Mouse (Mus musculus) 416B (cell line): ENCODE data around the gene Fbxo7.
"Not testable (repeated sequence)": the region's sequence is repeated elsewhere in the genome, so short reads cannot be mapped to it uniquely, and the experiment has no call there.

ENCODE experiments used
- DNase-seq: peaks from one replicate; pipeline ENCODE4 v3.0.0; 2011; ENCODE audit warnings: low read depth

Fbxo7 gene

DNA sequence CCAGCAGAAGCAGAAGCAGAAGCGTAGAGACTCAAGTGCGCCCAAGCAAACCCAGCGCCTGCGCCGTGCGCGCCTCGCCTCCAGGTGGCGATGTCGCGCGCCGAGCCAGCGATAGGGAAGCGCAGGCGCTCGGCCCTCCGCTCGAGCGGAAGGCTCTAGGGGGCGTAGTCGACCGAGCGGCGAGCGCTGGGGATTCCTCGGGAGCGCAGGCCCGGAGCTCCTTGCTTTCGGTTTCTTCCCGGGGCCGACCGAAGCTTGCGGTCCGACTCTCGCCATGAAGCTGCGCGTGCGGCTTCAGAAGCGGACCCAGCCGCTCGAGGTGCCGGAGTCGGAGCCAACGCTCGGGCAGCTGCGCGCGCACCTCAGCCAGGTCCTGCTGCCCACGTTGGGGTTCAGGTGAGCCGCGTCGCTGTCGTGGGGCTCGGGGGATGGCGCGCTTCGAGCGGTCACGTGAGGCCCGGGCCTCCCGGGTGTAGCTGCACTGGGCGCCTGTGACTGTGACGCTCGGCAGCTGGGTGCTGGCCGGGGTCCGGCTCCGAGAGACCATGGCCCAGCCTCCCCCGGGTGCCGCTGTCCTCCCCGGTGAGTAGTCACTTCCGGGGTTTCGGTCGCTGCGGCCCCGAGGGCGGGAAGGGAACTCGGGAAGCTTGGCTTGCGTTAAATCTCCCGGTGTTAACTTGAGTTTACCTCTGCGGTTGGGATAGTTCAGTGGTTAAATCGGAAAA lies at the start of gene Fbxo7:
Fbxo7 (plus strand) TSS at position 224 of the 725 bp plus-strand sequence.
- peak; percentile 90 for DNase-seq

DNA sequence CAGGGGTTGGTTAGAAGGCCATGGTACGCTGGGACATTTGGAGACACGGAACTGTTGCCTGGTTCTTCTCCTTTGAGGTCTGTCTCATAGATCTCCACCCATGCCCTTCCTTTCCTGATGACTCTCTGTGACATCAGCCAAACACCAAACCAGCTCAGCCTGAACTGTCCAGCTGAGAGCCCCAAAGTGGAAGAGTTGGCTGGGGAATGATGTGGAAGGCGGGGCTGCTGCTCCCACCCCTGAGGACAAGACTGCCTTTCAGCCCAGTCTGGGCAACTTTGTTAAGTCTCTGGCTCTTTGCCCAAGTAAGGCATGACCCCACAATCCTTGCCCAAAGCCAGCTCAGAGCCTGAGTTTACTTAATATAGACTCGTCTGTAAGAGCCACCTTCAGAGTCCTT lies 48.9 kb upstream of the Fbxo7 start:
- no peak for DNase-seq

DNA sequence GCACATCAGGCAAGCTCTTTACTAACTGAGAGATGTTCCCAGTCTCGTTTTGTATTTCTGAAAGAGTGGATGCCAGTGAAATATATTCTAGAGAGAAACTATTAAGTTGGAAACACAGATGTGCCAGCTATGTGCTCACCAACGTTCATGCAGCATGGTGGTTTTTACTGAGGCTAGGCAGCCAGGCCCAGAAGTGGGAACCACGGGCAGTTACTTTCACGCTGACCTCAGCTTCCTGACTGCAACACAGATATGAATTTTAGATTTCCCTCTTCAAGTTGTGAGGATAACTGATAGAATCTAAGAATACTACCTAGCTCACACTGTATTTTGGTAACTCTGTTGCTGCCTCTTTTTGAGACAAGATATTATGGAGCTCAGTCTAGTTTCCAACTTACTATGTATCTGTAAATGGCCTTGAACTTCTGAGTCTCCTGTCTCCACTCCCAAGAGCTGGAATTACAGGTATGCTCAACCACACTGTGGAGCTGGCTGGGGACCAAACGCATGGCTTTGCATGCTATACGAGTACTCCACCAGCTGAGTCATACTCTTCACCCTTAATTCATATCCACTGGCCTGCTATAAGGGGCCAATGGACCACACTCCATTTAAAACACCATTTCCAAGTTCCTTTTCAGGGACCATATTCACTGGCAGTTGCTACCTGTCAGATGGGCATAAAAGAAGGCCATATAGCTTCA lies 32.2 kb upstream of the Fbxo7 start:
- peak; percentile 90 for DNase-seq

DNA sequence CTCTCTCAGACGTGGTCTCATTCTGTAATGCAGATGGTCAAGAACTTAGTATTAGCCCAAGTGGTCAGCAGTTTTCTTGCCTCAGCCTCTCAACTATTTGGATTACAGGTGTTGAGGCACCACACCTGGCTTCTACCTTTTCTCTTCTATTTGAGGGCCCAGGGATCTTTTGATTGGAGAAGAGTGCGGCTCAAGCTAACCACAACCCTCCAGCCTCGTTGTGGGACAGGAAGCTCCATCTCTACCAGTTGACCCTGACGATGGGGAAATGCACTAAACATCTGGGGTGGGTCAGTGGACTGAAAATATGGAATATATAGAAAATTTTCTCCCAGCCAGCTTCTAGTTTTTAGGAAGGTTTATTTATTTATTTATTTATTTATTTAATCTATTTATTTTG lies 29.4 kb upstream of the Fbxo7 start:
- peak; percentile 39 for DNase-seq

GRCm38 (mm10) chr10:85993836-85994235 lies 27.9 kb upstream of the Fbxo7 start:
- DNase-seq = no peak

DNA sequence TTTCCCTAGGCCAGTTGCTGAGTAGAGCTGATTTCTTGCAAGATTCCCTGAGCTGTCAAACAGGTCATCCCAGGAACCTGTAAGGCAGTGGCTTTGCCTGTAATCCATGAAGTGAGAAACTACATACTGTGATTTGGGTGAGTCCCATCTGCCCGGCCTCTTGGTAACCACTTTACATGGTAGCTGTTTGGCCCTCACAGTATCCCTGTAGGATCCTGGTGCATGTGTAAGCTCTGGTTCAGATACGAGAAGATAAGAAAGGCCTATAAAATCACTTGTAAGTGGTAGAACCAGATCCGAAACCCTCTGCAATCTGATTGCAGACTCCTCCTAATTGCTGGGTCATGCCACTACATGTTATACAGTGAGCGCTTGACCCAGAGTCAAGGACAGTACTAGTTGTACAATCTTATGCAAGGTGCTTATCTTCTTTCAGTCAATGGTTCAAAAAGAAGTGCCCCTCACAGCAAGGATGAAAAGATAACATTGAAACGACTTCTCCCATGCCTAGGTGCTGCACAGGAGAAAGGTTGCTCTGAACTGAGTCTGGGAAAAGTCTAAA lies 27.1 kb upstream of the Fbxo7 start:
- no peak for DNase-seq

DNA sequence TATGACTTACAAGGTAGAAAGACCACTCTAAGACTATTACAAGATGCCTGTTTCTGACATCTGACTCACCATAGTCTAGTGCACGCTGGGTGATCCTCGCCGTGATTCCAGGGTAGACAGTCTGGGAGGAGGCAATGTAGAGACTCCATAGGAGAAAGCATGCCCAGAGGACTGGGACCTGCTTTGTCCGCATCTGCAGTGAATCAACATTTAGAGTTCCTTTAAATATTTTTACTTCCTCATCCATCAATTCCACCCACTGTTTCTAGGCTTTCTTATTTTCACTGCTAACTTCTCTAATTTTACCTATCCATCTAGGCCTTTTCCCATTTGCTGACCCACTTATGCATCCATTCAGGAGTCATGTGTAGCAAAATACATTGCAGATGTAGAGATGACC lies 21.3 kb upstream of the Fbxo7 start:
- no peak for DNase-seq

GRCm38 (mm10) chr10:86006455-86006854 lies 15.3 kb upstream of the Fbxo7 start:
- DNase-seq = peak; percentile 26

GRCm38 (mm10) chr10:86009688-86010087 lies 12.1 kb upstream of the Fbxo7 start:
- DNase-seq = no peak

DNA sequence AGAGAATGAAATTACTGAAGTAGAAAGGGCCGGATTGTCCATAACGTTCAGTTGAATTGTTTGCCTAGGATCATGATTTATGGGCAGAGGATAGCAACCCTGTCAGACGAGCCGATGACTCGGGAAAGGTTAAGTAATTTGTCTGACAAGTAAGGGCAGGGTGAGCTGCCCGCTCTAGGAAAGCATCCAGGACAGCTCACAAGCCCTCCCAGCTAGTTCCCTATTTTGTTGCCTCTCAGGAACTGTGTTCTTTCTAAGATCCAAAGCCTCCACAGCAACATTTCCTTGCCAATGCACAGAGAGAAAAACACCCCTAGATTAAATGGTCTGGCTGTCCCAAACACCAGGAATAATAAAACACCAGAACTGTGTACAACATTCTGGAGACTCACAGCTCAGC lies 11.1 kb upstream of the Fbxo7 start:
- DNase-seq = peak; percentile 27

GRCm38 (mm10) chr10:86011172-86011571 lies 10.6 kb upstream of the Fbxo7 start:
- DNase-seq = peak; percentile 74

DNA sequence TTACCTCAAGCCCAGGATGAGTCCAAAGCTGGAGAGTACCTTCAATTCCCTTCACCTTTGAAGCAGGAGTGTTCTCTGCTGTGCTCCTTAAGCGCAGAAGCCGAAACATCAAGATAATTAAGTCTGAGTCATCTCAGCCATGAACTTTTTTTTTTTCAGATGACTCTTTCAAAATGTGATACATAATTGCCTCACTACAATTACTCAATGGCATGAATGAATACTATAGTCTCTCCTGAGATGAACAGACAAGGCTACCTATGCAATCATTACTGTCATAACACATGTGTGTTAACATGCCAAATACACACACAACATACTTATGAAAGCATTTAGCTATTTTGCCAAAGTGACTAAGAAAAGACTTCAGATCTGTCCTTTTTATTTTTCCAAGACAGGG lies 10.0 kb upstream of the Fbxo7 start, which contains the start of gene Bpifc:
Bpifc (minus strand) TSS at position 115 of the 400 bp plus-strand sequence.
- peak; percentile 68 for DNase-seq

DNA sequence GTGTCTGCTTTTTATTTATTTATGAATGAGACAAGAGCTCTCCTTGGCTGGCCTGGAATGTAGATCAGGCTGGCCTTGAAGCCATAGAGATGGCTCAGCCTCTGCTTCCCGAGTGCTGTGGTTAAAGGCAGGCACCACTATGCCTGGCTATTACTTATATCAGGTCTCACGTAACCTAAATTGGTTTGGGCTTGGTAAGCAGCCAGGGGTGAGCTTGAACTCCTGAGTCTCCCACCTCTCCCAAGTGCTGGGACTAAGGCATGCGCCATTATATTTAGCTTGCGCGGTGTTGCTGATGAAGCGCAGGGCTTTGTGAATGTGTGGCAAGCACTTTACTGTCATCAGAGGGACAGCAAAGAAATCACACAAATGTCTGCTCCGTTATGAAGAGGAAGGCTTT lies 4.0 kb upstream of the Fbxo7 start:
- no peak for DNase-seq

DNA sequence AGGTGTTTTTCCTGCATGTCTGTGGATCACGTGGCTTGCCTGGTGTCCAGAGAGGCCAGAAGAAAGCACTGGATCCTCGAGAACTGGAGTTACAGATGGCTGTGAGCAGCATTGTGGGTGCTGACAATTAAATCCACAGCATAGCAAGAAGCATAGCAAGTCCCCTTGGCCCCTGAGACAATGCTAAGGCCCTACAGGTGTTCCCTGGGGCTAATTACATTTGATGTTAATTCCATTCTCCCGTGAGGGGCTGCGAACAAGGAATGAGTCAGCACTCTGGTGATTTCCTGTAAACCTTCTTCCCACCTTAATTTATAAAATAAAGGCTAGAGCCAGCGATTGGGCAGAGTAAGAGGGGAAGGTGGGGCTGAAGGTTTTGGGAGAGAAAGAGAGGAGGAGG lies 3.0 kb upstream of the Fbxo7 start:
- no peak for DNase-seq

DNA sequence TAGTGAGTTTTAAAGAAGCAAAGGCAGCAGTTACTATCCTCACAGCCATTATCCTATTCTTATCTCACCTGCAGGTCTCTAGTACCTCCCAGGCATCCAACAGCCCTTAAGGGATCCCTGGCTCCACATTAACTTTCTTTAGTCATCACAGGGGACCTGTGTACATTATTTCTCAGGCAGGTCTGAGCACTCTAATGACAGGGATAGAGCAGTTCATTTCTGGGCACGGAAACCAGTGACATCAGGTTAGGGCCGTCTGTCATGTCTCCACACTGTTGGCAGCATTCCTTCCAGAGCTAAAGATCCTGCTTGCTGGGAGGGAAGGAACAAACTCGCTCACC lies 394 bp upstream of the Fbxo7 start:
- DNase-seq = no peak

DNA sequence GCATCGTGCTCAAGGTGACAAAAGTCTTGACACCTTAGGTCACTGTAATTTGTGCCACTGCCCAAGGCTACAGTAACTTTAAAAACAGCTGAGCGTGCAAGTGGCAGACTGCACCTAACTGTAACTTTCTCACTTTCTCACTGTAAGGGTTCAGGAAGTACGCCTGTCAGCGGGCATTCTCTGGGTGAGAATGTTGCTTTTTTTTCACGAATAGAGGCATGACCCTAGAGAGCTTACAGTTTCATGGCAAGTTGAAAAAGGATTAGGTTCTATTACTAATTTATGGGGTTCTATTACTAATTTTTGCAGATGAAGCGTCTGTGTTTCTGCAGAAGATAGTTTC lies 673 bp downstream of the Fbxo7 start:
- DNase-seq = no peak

DNA sequence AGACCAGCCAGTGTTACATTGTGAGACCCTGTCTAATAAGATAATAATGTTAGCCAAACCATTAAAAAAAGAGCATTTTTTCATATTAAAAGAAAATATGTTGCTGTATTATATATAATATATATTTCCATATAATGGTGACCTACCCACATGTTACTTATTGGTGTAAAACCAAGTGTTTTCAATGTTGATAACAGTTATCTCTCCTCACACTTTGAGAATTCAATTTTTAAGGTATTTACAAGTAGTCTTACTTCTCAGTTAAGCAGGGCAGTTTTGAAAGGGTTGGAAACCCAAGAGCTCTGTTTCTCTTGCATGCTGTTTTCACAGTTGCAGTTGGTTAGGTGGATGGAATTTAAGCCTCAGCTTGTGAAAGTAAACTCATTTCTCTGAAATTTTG lies 1.4 kb downstream of the Fbxo7 start:
- DNase-seq = no peak

DNA sequence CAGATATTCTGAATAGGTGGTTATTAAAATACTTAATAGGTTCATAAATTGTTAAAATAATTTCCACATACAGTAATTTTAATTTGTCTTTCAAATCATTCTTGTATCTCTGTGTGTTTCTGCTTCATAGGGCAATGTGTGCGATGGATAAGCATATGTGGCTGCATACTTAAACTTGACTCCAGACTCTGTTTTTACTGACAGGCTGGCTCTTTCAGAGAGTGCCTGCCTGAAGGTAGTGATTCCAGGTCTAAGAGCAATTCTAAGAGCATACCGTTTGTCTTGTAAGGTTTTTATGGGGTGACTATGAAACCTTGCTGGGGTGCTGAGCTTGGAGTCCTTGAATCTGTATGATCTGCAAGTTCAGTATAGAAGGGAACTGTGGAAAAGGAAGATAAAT lies 4.1 kb downstream of the Fbxo7 start:
- DNase-seq = no peak

GRCm38 (mm10) chr10:86026354-86026753 lies 4.6 kb downstream of the Fbxo7 start:
- DNase-seq = no peak

- not testable (repeated sequence) for DNase-seq
Measured at GRCm38 (mm10) chr10:86026807-86027206, 5.0 kb downstream of the Fbxo7 start.

DNA sequence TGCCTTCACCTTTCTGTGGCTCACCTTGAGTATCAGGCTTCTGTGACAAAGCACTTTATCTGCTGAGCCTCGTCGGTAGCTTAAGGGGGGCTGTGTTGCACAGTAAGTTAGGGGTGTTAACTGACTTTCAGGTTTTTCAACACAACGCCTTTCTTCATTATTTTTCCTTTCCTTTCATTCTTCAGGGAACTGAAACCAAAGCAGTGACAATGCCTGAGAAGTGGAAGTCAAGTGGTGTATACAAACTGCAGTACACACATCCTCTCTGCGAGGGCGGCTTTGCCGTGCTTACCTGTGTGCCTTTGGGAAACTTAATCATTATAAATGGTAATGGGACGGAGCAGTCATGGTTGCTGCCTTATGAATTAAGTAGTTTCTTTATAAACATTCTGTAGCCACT lies 9.0 kb downstream of the Fbxo7 start:
- no peak for DNase-seq

GRCm38 (mm10) chr10:86032517-86032916 lies 10.7 kb downstream of the Fbxo7 start:
- DNase-seq = no peak

GRCm38 (mm10) chr10:86034007-86034728 lies 12.4 kb downstream of the Fbxo7 start:
- DNase-seq = no peak
